Mouse (Mus musculus) kidney, embryonic 15.5 days (tissue): Measurements from ENCODE around the gene Fiz1. TPM values are rescaled to one million over a fixed set of nuclear protein-coding genes. Genes with fewer than 3 reads are reported as not detected.

Source experiments
- ATAC-seq: fragments of 200-750 bp; cut with Nextera tagmentation; replicated peaks from 2 replicates; pipeline ENCODE4 v1.8.0; 2017; ENCODE audit warnings: moderate TSS enrichment; ENCODE audit not compliant: low FRiP score
- H3K27ac ChIP-seq: fragments of 300-500 bp; sonication (generic); 2 replicates; pipeline ENCODE4 v1.5.1; 2015; ENCODE audit warnings: mild to moderate bottlenecking, inconsistent platforms
- H3K27me3 ChIP-seq: fragments of 300-500 bp; sonication (generic); 2 replicates; pipeline ENCODE4 v1.6.1; 2015; ENCODE audit warnings: inconsistent platforms
- H3K36me3 ChIP-seq: fragments of 300-500 bp; sonication (generic); 2 replicates; pipeline ENCODE4 v1.6.1; 2015; ENCODE audit warnings: inconsistent platforms
- H3K4me1 ChIP-seq: fragments of 300-500 bp; sonication (generic); 2 replicates; pipeline ENCODE4 v1.6.1; 2015; ENCODE audit warnings: inconsistent platforms
- H3K4me2 ChIP-seq: fragments of 300-500 bp; sonication (generic); 2 replicates; pipeline ENCODE4 v1.6.1; 2015; ENCODE audit warnings: moderate library complexity, mild to moderate bottlenecking, inconsistent platforms
- H3K4me3 ChIP-seq: fragments of 300-500 bp; sonication (generic); replicated peaks from 2 replicates; pipeline ENCODE4 v1.5.1; 2015; ENCODE audit warnings: mild to moderate bottlenecking, inconsistent platforms
- H3K9ac ChIP-seq: fragments of 300-500 bp; sonication (generic); 2 replicates; pipeline ENCODE4 v1.6.1; 2015; ENCODE audit warnings: mild to moderate bottlenecking, inconsistent platforms
- H3K9me3 ChIP-seq: fragments of 300-500 bp; sonication (generic); replicated peaks from 2 replicates; pipeline ENCODE4 v1.6.1; 2016; ENCODE audit warnings: inconsistent platforms
- WGBS: fragments of 180-500 bp; shearing (Covaris S2); methylation state at CpG from one replicate; pipeline ENCODE4 v1.1.7; 2015; ENCODE audit warnings: mixed read lengths; 5-methylcytosine and 5-hydroxymethylcytosine counted together
- polyA plus RNA-seq: library from polyadenylated mRNA; unstranded; fragments of >200 nt; fragmentation: Nextera tagmentation; extraction: Ambion mirVana; gene quantifications from 2 replicates; pipeline ENCODE4 v1.2.1, GENCODE M21; 2015

The Fiz1 gene
- polyA plus RNA-seq, 1 experiment from 2014 or later, result 53.1 TPM

DNA sequence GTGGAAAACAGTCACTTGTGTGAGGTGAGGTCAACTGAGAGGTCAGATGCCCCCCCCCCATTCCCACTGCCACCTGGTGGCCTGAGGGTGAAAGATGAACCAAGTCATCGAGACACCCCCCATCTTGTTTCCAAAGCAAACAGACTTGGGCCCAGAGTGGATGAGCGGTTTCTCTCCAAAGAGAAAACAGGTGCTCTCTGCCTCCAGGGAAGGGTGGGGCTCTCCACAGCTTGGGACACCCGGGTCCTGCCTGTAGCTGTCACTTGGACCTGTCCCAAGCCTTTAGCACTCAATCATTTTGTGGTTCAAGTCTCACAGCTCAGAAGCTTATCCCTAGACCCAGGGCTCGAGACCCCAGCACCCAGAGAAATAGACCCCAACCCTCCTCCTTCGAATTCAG, 51.0 kb downstream of the Fiz1 start:
- Histone ChIP-seq H3K27ac (no peak overlapping the region), H3K4me2 (no peak overlapping the region), H3K9me3 (no peaks in the 10 kb centered on the region), H3K36me3 (no peaks in the 10 kb centered on the region), H3K9ac (no peak overlapping the region), H3K27me3 (0 out of 2 replicates have a peak, but pooled peaks cover 3% of the 10 kb centered on the region), H3K4me3 (no peak overlapping the region), H3K4me1 (0 out of 2 replicates have a peak, but pooled peaks cover 3% of the 10 kb centered on the region)
- 72% methylated on average over 5 of the region's 5 CpGs for WGBS
- no peak for ATAC-seq

GRCm38 (mm10) chr7:4957361-4957760, 57.1 kb downstream of the Fiz1 start:
- no peak overlapping the region for H3K4me2 ChIP-seq
- no peaks in the 10 kb centered on the region for H3K27me3 ChIP-seq
- H3K4me1 ChIP-seq, result no peaks in the 10 kb centered on the region
- H3K36me3 ChIP-seq, result no peaks in the 10 kb centered on the region
- ATAC-seq, result no peak
- no peak overlapping the region for H3K27ac ChIP-seq
- no peak overlapping the region for H3K4me3 ChIP-seq
- no peaks in the 10 kb centered on the region for H3K9me3 ChIP-seq
- 85% methylated on average over 10 of the region's 10 CpGs for WGBS
- no peak overlapping the region for H3K9ac ChIP-seq

Other genes with a start within 250 kb of the Fiz1 start
- gene Fam71e2, start 243.4 kb downstream of the Fiz1 start, polyA plus RNA-seq, result not detected in 2 replicates
- gene Il11, start 231.8 kb downstream of the Fiz1 start, polyA plus RNA-seq, result 0.27 and 0.30 TPM in 2 replicates
- 1.0 TPM in 1 of 2 replicates, not detected in the other for gene Tmem190, start 231.8 kb downstream of the Fiz1 start, polyA plus RNA-seq
- 12.9 and 14.1 TPM in 2 replicates for gene Tmem238, start 225.0 kb downstream of the Fiz1 start, polyA plus RNA-seq
- 391 and 408 TPM in 2 replicates for gene Rpl28, start 221.8 kb downstream of the Fiz1 start, polyA plus RNA-seq
- 384 and 386 TPM in 2 replicates for gene Ube2s, start 202.1 kb downstream of the Fiz1 start, polyA plus RNA-seq
- gene Shisa7, start 170.0 kb downstream of the Fiz1 start, polyA plus RNA-seq, result 0.84 and 0.96 TPM in 2 replicates
- gene Isoc2b, start 144.4 kb downstream of the Fiz1 start, polyA plus RNA-seq, result 6.1 and 7.2 TPM in 2 replicates
- gene Isoc2a, start 137.5 kb downstream of the Fiz1 start, polyA plus RNA-seq, result 0.93 and 1.2 TPM in 2 replicates
- not detected in 2 replicates for gene Gm36210, start 108.2 kb downstream of the Fiz1 start, polyA plus RNA-seq
- 4.0 and 4.1 TPM in 2 replicates for gene Zfp628, start 99.5 kb downstream of the Fiz1 start, polyA plus RNA-seq
- 4.2 and 5.3 TPM in 2 replicates for gene Nat14, start 92.7 kb downstream of the Fiz1 start, polyA plus RNA-seq
- gene Ssc5d, start 88.9 kb downstream of the Fiz1 start, polyA plus RNA-seq, result 1.9 and 2.7 TPM in 2 replicates
- gene Sbk2, start 50.3 kb downstream of the Fiz1 start, polyA plus RNA-seq, result 0.19 and 0.27 TPM in 2 replicates
- not detected in 2 replicates for gene Sbk3, start 43.5 kb downstream of the Fiz1 start, polyA plus RNA-seq
- gene Zfp579, start 18.5 kb downstream of the Fiz1 start, polyA plus RNA-seq, result 36.7 and 39.9 TPM in 2 replicates
- 10.4 and 12.7 TPM in 2 replicates for gene Zfp524, start 282 bp downstream of the Fiz1 start, polyA plus RNA-seq
- gene Gm44973, start 799 bp upstream of the Fiz1 start, polyA plus RNA-seq, result 1.6 and 2.5 TPM in 2 replicates
- gene Zfp865, start 5.7 kb upstream of the Fiz1 start, polyA plus RNA-seq, result 7.2 and 7.6 TPM in 2 replicates
- 24.9 and 27.0 TPM in 2 replicates for gene Ccdc106, start 5.9 kb upstream of the Fiz1 start, polyA plus RNA-seq
- gene 4632433K11Rik, start 19.4 kb upstream of the Fiz1 start, polyA plus RNA-seq, result not detected in 2 replicates
- 6.3 and 6.4 TPM in 2 replicates for gene Zfp784, start 23.7 kb upstream of the Fiz1 start, polyA plus RNA-seq
- 36.2 and 41.0 TPM in 2 replicates for gene Zfp580, start 36.8 kb upstream of the Fiz1 start, polyA plus RNA-seq
- gene U2af2, start 47.4 kb upstream of the Fiz1 start, polyA plus RNA-seq, result 145 and 152 TPM in 2 replicates
- gene Epn1, start 65.5 kb upstream of the Fiz1 start, polyA plus RNA-seq, result 55.5 and 62.2 TPM in 2 replicates
- gene Rfpl4, start 102.3 kb upstream of the Fiz1 start, polyA plus RNA-seq, result not detected in 2 replicates
- gene Rasl2-9, start 111.3 kb upstream of the Fiz1 start, polyA plus RNA-seq, result 0.54 TPM in 1 of 2 replicates, not detected in the other
- gene Vmn1r55, start 135.0 kb upstream of the Fiz1 start, polyA plus RNA-seq, result not detected in 2 replicates
- not detected in 2 replicates for gene Vmn1r56, start 182.1 kb upstream of the Fiz1 start, polyA plus RNA-seq
- not detected in 2 replicates for gene Vmn1r57, start 203.8 kb upstream of the Fiz1 start, polyA plus RNA-seq